Mouse (Mus musculus): ENCODE measurements around the gene Tmem255b.

DNA sequence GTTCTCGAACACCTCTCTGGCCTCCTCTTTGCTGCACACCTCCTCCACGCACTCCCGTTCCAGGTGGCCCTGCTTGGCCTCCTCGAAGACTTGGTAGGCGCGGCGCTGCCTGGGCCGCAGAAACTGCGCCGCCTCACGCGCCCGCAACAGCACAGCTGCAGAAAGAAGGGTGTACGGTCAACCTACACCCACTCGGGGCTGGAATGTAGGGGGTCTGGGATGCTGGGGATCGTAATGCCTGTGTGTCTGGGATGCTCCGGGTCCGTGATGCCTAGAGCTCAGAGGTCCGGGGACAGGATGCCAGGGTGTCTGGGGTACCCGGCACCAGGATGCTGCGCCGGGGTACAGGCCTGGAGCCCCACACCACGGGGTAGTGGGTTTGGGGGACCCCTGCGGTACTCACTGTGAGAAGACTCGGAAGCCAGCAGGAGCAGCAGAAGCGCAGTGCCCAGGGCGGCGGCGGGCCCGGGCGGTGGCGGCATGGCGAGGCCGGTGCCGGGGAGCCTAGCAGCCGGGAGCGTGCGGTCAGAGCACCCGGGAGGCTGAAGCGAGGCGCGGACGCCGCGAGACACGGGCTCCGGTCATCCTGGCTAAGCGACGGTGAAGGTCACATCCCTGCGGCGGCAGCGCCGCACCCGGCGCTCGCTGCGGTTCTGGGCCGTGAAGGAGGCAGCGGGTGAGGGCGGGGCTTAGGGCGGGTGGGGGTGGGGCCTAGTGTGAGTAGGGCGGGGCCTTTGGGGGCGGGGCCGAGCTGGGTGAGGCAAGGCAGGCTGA lies 59.1 kb downstream of the Tmem255b start, which contains the start of gene Gas6:
- TF ChIP-seq EP300 (optimal IDR thresholded peaks at IDR 0.05) (no peak), CTCF (IDR thresholded peaks at IDR 0.05; ENCODE audit: low read depth) (peak; percentile 5; the same call in 1 of the 2 replicates)
